Mouse (Mus musculus) MEL (cell line): ENCODE results near the gene Ncaph2. TPM values are rescaled to one million over a fixed set of nuclear protein-coding genes. Genes with fewer than 3 reads are reported as not detected.

ENCODE experiments used
- DNase-seq: peaks from one replicate; pipeline ENCODE4 v3.0.0; 2011; ENCODE audit warnings: low read depth, low spot score
- H3K27ac ChIP-seq: 2 replicates; pipeline ENCODE4 v1.5.1; 2012; ENCODE audit warnings: low read depth, mild to moderate bottlenecking, control low read depth, low read length, moderate library complexity; ENCODE audit not compliant: control insufficient read depth
- H3K27me3 ChIP-seq, 2 experiments: fragments of 150-350 bp in 1 of 2; sonication (generic) in 1 of 2; 2 replicates each; pipeline ENCODE4 v1.6.1; 2012; ENCODE audit warnings: low read length in 2 of 2, mild to moderate bottlenecking in 2 of 2, improper control_type of control experiment in 1 of 2, moderate library complexity in 1 of 2; ENCODE audit not compliant: insufficient read depth in 2 of 2, control insufficient read depth in 1 of 2
- H3K36me3 ChIP-seq, 2 experiments: 2 replicates each; pipeline ENCODE4 v1.6.1; 2012 to 2014; ENCODE audit warnings: low read length in 2 of 2, improper control_type of control experiment in 1 of 2, inconsistent platforms in 1 of 2, mild to moderate bottlenecking in 1 of 2; ENCODE audit not compliant: insufficient read depth in 2 of 2, control insufficient read depth in 1 of 2
- H3K4me1 ChIP-seq, 2 experiments: fragments of 150-350 bp in 1 of 2; sonication (generic) in 1 of 2; 2 replicates each; pipeline ENCODE4 v1.6.1; 2012; ENCODE audit warnings: low read length in 2 of 2, improper control_type of control experiment in 1 of 2, mild to moderate bottlenecking in 1 of 2; ENCODE audit not compliant: insufficient read depth in 2 of 2, control insufficient read depth in 1 of 2
- H3K4me3 ChIP-seq, 2 experiments: fragments of 150-350 bp in 1 of 2; sonication (generic) in 1 of 2; 2 replicates each; pipeline ENCODE4 v1.5.1; 2012; ENCODE audit warnings: low read depth in 2 of 2, low read length in 2 of 2, mild to moderate bottlenecking in 2 of 2, moderate library complexity in 2 of 2, control low read depth in 1 of 2, improper control_type of control experiment in 1 of 2; ENCODE audit not compliant: control insufficient read depth in 1 of 2, insufficient read depth in 1 of 2
- H3K79me2 ChIP-seq: 2 replicates; pipeline ENCODE4 v1.6.1; 2012; ENCODE audit warnings: mild to moderate bottlenecking, low read length, moderate library complexity; ENCODE audit not compliant: control insufficient read depth, poor library complexity, insufficient read depth
- H3K9ac ChIP-seq: 2 replicates; pipeline ENCODE4 v1.6.1; 2012; ENCODE audit warnings: low read depth, mild to moderate bottlenecking, control low read depth, low read length, moderate library complexity; ENCODE audit not compliant: control insufficient read depth, poor library complexity, severe bottlenecking
- H3K9me3 ChIP-seq: fragments of 150-350 bp; sonication (generic); replicated peaks from 2 replicates; pipeline ENCODE4 v1.6.1; 2012; ENCODE audit warnings: mild to moderate bottlenecking, low read length, improper control_type of control experiment, moderate library complexity; ENCODE audit not compliant: insufficient read depth
- CHD1 ChIP-seq: IDR thresholded peaks from 2 replicates; pipeline ENCODE4 v1.6.1; 2012; ENCODE audit warnings: low read depth, mild to moderate bottlenecking, inconsistent platforms, low read length, improper control_type of control experiment
- CHD2 ChIP-seq: IDR thresholded peaks from 2 replicates; pipeline ENCODE4 v1.6.1; 2011; ENCODE audit warnings: low read length, improper control_type of control experiment
- CTCF ChIP-seq, 3 experiments: IDR thresholded peaks in 2 of 3; conservative IDR thresholded peaks in 1 of 3; 2 replicates each; pipeline ENCODE4 v1.5.1; 2011 to 2012; ENCODE audit warnings: low read length in 3 of 3, low read depth in 2 of 3, mild to moderate bottlenecking in 2 of 3, improper control_type of control experiment in 1 of 3, inconsistent platforms in 1 of 3, mixed read lengths in 1 of 3, moderate library complexity in 1 of 3; ENCODE audit not compliant: control insufficient read depth in 1 of 3, insufficient read depth in 1 of 3, poor library complexity in 1 of 3, severe bottlenecking in 1 of 3
- ELF1 ChIP-seq: IDR thresholded peaks from 2 replicates; pipeline ENCODE4 v1.6.1; 2014; ENCODE audit warnings: low read depth, mild to moderate bottlenecking, inconsistent platforms, low read length, improper control_type of control experiment, moderate library complexity
- GABPA ChIP-seq: IDR thresholded peaks from 2 replicates; pipeline ENCODE4 v1.6.1; 2012; ENCODE audit warnings: low read depth, mild to moderate bottlenecking, inconsistent platforms, low read length, improper control_type of control experiment, moderate library complexity
- GATA1 ChIP-seq: IDR thresholded peaks from 2 replicates; pipeline ENCODE4 v1.6.1; 2011; ENCODE audit warnings: low read depth, low read length, improper control_type of control experiment
- HCFC1 ChIP-seq: IDR thresholded peaks from 2 replicates; pipeline ENCODE4 v1.6.1; 2012; ENCODE audit warnings: low read depth, mild to moderate bottlenecking, inconsistent platforms, low read length, improper control_type of control experiment, moderate library complexity
- JUND ChIP-seq: IDR thresholded peaks from 2 replicates; pipeline ENCODE4 v1.6.1; 2011; ENCODE audit warnings: low read depth, mild to moderate bottlenecking, improper control_type of control experiment, low read length
- KAT2A ChIP-seq: conservative IDR thresholded peaks from 2 replicates; pipeline ENCODE4 v1.6.1; 2012; ENCODE audit warnings: low read depth, low read length, improper control_type of control experiment, inconsistent platforms
- MAFK ChIP-seq: IDR thresholded peaks from 2 replicates; pipeline ENCODE4 v1.6.1; 2011; ENCODE audit warnings: low read depth, mild to moderate bottlenecking, low read length, improper control_type of control experiment, borderline replicate concordance
- MAZ ChIP-seq: IDR thresholded peaks from 2 replicates; pipeline ENCODE4 v1.6.1; 2012; ENCODE audit warnings: low read depth, mild to moderate bottlenecking, inconsistent platforms, low read length, improper control_type of control experiment
- MEF2A ChIP-seq: IDR thresholded peaks from 2 replicates; pipeline ENCODE4 v1.6.1; 2014; ENCODE audit warnings: low read depth, mild to moderate bottlenecking, inconsistent platforms, low read length, improper control_type of control experiment; ENCODE audit not compliant: poor library complexity, insufficient replicate concordance, severe bottlenecking; ENCODE audit errors: extremely low read depth
- MXI1 ChIP-seq: IDR thresholded peaks from 2 replicates; pipeline ENCODE4 v1.6.1; 2011; ENCODE audit warnings: mild to moderate bottlenecking, low read depth, low read length, improper control_type of control experiment
- NELFE ChIP-seq: IDR thresholded peaks from 2 replicates; pipeline ENCODE4 v1.6.1; 2011; ENCODE audit warnings: low read depth, low read length, improper control_type of control experiment
- NRF1 ChIP-seq: IDR thresholded peaks from 2 replicates; pipeline ENCODE4 v1.6.1; 2014; ENCODE audit warnings: low read depth, mild to moderate bottlenecking, inconsistent platforms, low read length, improper control_type of control experiment, moderate library complexity; ENCODE audit not compliant: poor library complexity, insufficient read depth, severe bottlenecking
- POLR2A ChIP-seq, 2 experiments: IDR thresholded peaks; 2 replicates each; pipeline ENCODE4 v1.6.1; 2011 to 2012; ENCODE audit warnings: low read length in 2 of 2, mild to moderate bottlenecking in 2 of 2, control low read depth in 1 of 2, improper control_type of control experiment in 1 of 2, low read depth in 1 of 2, moderate library complexity in 1 of 2; ENCODE audit not compliant: control insufficient read depth in 1 of 2, insufficient read depth in 1 of 2, poor library complexity in 1 of 2
- POLR2AphosphoS2 ChIP-seq: IDR thresholded peaks from 2 replicates; pipeline ENCODE4 v1.6.1; 2011; ENCODE audit warnings: low read length, improper control_type of control experiment
- POLR2AphosphoS5 ChIP-seq: IDR thresholded peaks from 2 replicates; pipeline ENCODE4 v1.6.1; 2012; ENCODE audit warnings: low read depth, borderline replicate concordance, mild to moderate bottlenecking, inconsistent platforms, low read length, moderate library complexity, mixed read lengths
- RAD21 ChIP-seq: IDR thresholded peaks from 2 replicates; pipeline ENCODE4 v1.6.1; 2011; ENCODE audit warnings: mild to moderate bottlenecking, low read depth, low read length, improper control_type of control experiment
- RCOR1 ChIP-seq: IDR thresholded peaks from 2 replicates; pipeline ENCODE4 v1.6.1; 2012; ENCODE audit warnings: low read depth, mild to moderate bottlenecking, inconsistent platforms, low read length, improper control_type of control experiment
- SIN3A ChIP-seq: IDR thresholded peaks from 2 replicates; pipeline ENCODE4 v1.6.1; 2012; ENCODE audit warnings: low read length, improper control_type of control experiment, inconsistent platforms
- SMC3 ChIP-seq: IDR thresholded peaks from 2 replicates; pipeline ENCODE4 v1.6.1; 2011; ENCODE audit warnings: low read depth, low read length, improper control_type of control experiment
- TAL1 ChIP-seq: IDR thresholded peaks from 2 replicates; pipeline ENCODE4 v1.6.1; 2012; ENCODE audit warnings: mild to moderate bottlenecking, inconsistent platforms, low read length, moderate library complexity, mixed read lengths
- TBP ChIP-seq: IDR thresholded peaks from 2 replicates; pipeline ENCODE4 v1.8.0; 2011; ENCODE audit warnings: low read depth, low read length, improper control_type of control experiment
- TCF12 ChIP-seq: IDR thresholded peaks from 2 replicates; pipeline ENCODE4 v1.6.1; 2014; ENCODE audit warnings: low read depth, mild to moderate bottlenecking, inconsistent platforms, low read length, improper control_type of control experiment, moderate library complexity
- UBTF ChIP-seq: IDR thresholded peaks from 2 replicates; pipeline ENCODE4 v1.6.1; 2012; ENCODE audit warnings: low read depth, mild to moderate bottlenecking, inconsistent platforms, low read length, improper control_type of control experiment, moderate library complexity, borderline replicate concordance; ENCODE audit not compliant: insufficient read depth
- USF1 ChIP-seq: IDR thresholded peaks from 2 replicates; pipeline ENCODE4 v1.6.1; 2014; ENCODE audit warnings: low read depth, mild to moderate bottlenecking, inconsistent platforms, low read length, improper control_type of control experiment, moderate library complexity
- ZC3H11A ChIP-seq: IDR thresholded peaks from 2 replicates; pipeline ENCODE4 v1.6.1; 2012; ENCODE audit warnings: low read depth, mild to moderate bottlenecking, inconsistent platforms, low read length, improper control_type of control experiment
- ZKSCAN1 ChIP-seq: IDR thresholded peaks from 2 replicates; pipeline ENCODE4 v1.6.1; 2012; ENCODE audit warnings: low read depth, mild to moderate bottlenecking, inconsistent platforms, low read length, improper control_type of control experiment, moderate library complexity
- ZMIZ1 ChIP-seq: IDR thresholded peaks from 2 replicates; pipeline ENCODE4 v1.6.1; 2012; ENCODE audit warnings: low read depth, mild to moderate bottlenecking, inconsistent platforms, low read length, improper control_type of control experiment, moderate library complexity
- polyA plus RNA-seq, 2 experiments: library from polyadenylated mRNA; stranded (reverse) in 1 of 2; unstranded in 1 of 2; fragments of >175 nt in 1 of 2; fragments of >200 nt in 1 of 2; gene quantifications; 2 replicates each; pipeline versions ENCODE4 v1.2.1 to v1.2.4; 2012; ENCODE audit warnings: low replicate concordance in 2 of 2, low read depth in 1 of 2; ENCODE audit not compliant: insufficient read length in 2 of 2, insufficient read depth in 1 of 2, missing spikeins in 1 of 2
- total RNA-seq: library from RNA; depleted of rRNA; stranded (reverse); fragments of 300-350 nt; gene quantifications from 2 replicates; pipeline ENCODE4 v1.2.3, GENCODE M21; 2012

The Ncaph2 gene
- total and polyA plus RNA-seq, 3 experiments = 137 to 165 (median 160) TPM

GRCm38 (mm10) chr15:89404831-89405623 is 49.5 kb downstream of the Ncaph2 start (continued):
- no peak for TF ChIP-seq TCF12
- no peak for TF ChIP-seq RCOR1
- no peak for TF ChIP-seq GABPA
- TF ChIP-seq POLR2AphosphoS2 = 0 out of 2 replicates have a peak, but pooled peaks have one; percentile 31
- peak; percentile 76 for TF ChIP-seq SIN3A
- peak; percentile 82 for TF ChIP-seq GATA1
- peak; percentile 18; the same call in 1 of the 2 replicates for TF ChIP-seq ZC3H11A
- peak; percentile 38; the same call in 1 of the 2 replicates for TF ChIP-seq NELFE
- no peak for TF ChIP-seq UBTF
- TF ChIP-seq MAZ = no peak
- peak; percentile 92 for TF ChIP-seq USF1
- TF ChIP-seq HCFC1 = 0 out of 2 replicates have a peak, but pooled peaks have one; percentile 23
- TF ChIP-seq MAFK = no peak
- TF ChIP-seq MXI1 = no peak; the same call in 1 of the 2 replicates
- no peak for TF ChIP-seq RAD21
- TF ChIP-seq SMC3 = no peak
- peak in 1 of 2 experiments; percentile 37; a peak in 1 of 4 replicates for TF ChIP-seq POLR2A (IDR thresholded peaks at IDR 0.05; ENCODE audit: control insufficient read depth in 1 of 2, insufficient read depth in 1 of 2, low read depth in 1 of 2, low read length in 2 of 2, poor library complexity in 1 of 2)
- TF ChIP-seq MEF2A = no peak
- TF ChIP-seq ZKSCAN1 = no peak
- no peak; the same call in 1 of the 2 replicates for TF ChIP-seq CHD2
- TF ChIP-seq CHD1 = no peak
- TF ChIP-seq ZMIZ1 = no peak
- TF ChIP-seq POLR2AphosphoS5 = no peak
- TF ChIP-seq ELF1 = no peak; the same call in 1 of the 2 replicates

GRCm38 (mm10) chr15:89406691-89407090 is 51.2 kb downstream of the Ncaph2 start:
- Histone ChIP-seq H3K4me3 (no peak overlapping the region), H3K27ac (no peak overlapping the region), H3K9ac (no peak overlapping the region)
- no peak for TF ChIP-seq ZC3H11A
- no peak for TF ChIP-seq SMC3
- TF ChIP-seq TBP = no peak
- TF ChIP-seq CTCF (IDR thresholded peaks at IDR 0.05 in 2 of 3, conservative IDR thresholded peaks at IDR 0.05 in 1 of 3; ENCODE audit: control insufficient read depth in 1 of 3, insufficient read depth in 1 of 3, low read depth in 2 of 3, low read length in 3 of 3, poor library complexity in 1 of 3, severe bottlenecking in 1 of 3) = no peak
- TF ChIP-seq RCOR1 = no peak
- TF ChIP-seq JUND = no peak
- TF ChIP-seq MAFK = no peak
- TF ChIP-seq CHD1 = no peak
- no peak for TF ChIP-seq ZMIZ1
- no peak for TF ChIP-seq ZKSCAN1
- TF ChIP-seq NELFE = no peak
- TF ChIP-seq POLR2AphosphoS2 = no peak
- no peak for TF ChIP-seq NRF1
- no peak for TF ChIP-seq KAT2A
- TF ChIP-seq TAL1 = no peak
- TF ChIP-seq CHD2 = no peak
- no peak for TF ChIP-seq MXI1
- TF ChIP-seq HCFC1 = no peak
- TF ChIP-seq, all 39 proteins: peak for 0
- Histone ChIP-seq H3K36me3 (peaks cover 0 to 17% of the 10 kb centered on the region in 2 experiments; a peak in 2 of 4 replicates), H3K4me1 (peaks cover 15 to 22% of the 10 kb centered on the region in 2 experiments), H3K27me3 (no peaks in the 10 kb centered on the region), H3K79me2 (no peaks in the 10 kb centered on the region), H3K9me3 (no peaks in the 10 kb centered on the region)
- peak; percentile 30 for DNase-seq
